Mouse (Mus musculus) gastrocnemius, postnatal 25 days (tissue): ENCODE measurements around the gene Wdr27. TPM values are rescaled to one million over a fixed set of nuclear protein-coding genes. Genes with fewer than 3 reads are reported as not detected.
A peak's percentile ranks its signal among the peaks of the same experiment; 100 is the strongest.
"Not testable (repeated sequence)": the region's sequence is repeated elsewhere in the genome, so short reads cannot be mapped to it uniquely, and the experiment has no call there.

Experiments used
- DNase-seq: peaks from one replicate; pipeline ENCODE4 v3.0.0; 2022
- long read RNA-seq, 2 experiments: library from polyadenylated mRNA; stranded (forward); transcript quantifications; one replicate each; pipeline ENCODE4 v2.0.0; 2021
- total RNA-seq, 2 experiments: library from RNA; stranded (reverse); gene quantifications; 1 replicate in 1 of 2; 2 replicates in 1 of 2; pipeline ENCODE4 v1.2.3; 2021

The Wdr27 gene
- total RNA-seq = 1 to 10 TPM in 1 of 2 experiments, under 1 TPM in 1; 0.83 to 2.1 TPM
- long read RNA-seq, experiment 1, partial matches to known transcripts = 1 of 6 reads
- long read RNA-seq, experiment 1, other reads (novel, unspliced or antisense) = 2 of 6 reads
- long read RNA-seq, experiment 2, partial matches to known transcripts = 0 of 4 reads
- long read RNA-seq, experiment 2, other reads (novel, unspliced or antisense) = 2 of 4 reads

- DNase-seq = peak; percentile 97
Observed at GRCm38 (mm10) chr17:14943009-14943728, at the start of gene Wdr27, which contains the start of gene 1600012H06Rik. Wdr27 (minus strand) TSS chr17:14943158. 1600012H06Rik (plus strand) TSS chr17:14943184.

GRCm38 (mm10) chr17:14992522-14993138, 49.7 kb upstream of the Wdr27 start:
- not testable (repeated sequence) for DNase-seq

- DNase-seq = peak; percentile 3
Observed at GRCm38 (mm10) chr17:14990116-14990702, 47.3 kb upstream of the Wdr27 start.

GRCm38 (mm10) chr17:14978362-14979038, 35.5 kb upstream of the Wdr27 start, which contains the start of the genes 9030025P20Rik and Gm3417:
9030025P20Rik (plus strand) TSS chr17:14978468.
Gm3417 (minus strand) TSS chr17:14978790.
- DNase-seq = not testable (repeated sequence)

GRCm38 (mm10) chr17:14977718-14978361, 34.9 kb upstream of the Wdr27 start:
- DNase-seq = not testable (repeated sequence)

- not testable (repeated sequence) for DNase-seq
Observed at GRCm38 (mm10) chr17:14968373-14968913, 25.5 kb upstream of the Wdr27 start.

GRCm38 (mm10) chr17:14961557-14962154, 18.7 kb upstream of the Wdr27 start:
- DNase-seq = not testable (repeated sequence)

- DNase-seq = peak; percentile 13
Observed at GRCm38 (mm10) chr17:14960951-14961556, 18.1 kb upstream of the Wdr27 start, which contains the start of gene Phf10. Phf10 (minus strand) TSS chr17:14961273.

- DNase-seq = peak; percentile 33
Observed at GRCm38 (mm10) chr17:14960520-14960919, 17.6 kb upstream of the Wdr27 start.

GRCm38 (mm10) chr17:14959979-14960378, 17.0 kb upstream of the Wdr27 start:
- no peak for DNase-seq

GRCm38 (mm10) chr17:14958686-14959327, 15.8 kb upstream of the Wdr27 start:
- DNase-seq = no peak

GRCm38 (mm10) chr17:14953452-14953851, 10.5 kb upstream of the Wdr27 start:
- DNase-seq = no peak

GRCm38 (mm10) chr17:14949161-14949827, 6.3 kb upstream of the Wdr27 start:
- peak; percentile 2 for DNase-seq

- DNase-seq = peak; percentile 2
Observed at GRCm38 (mm10) chr17:14944551-14944950, 1.6 kb upstream of the Wdr27 start.

GRCm38 (mm10) chr17:14943729-14944059, 736 bp upstream of the Wdr27 start:
- DNase-seq = no peak

GRCm38 (mm10) chr17:14942181-14942580, 777 bp downstream of the Wdr27 start:
- not testable (repeated sequence) for DNase-seq

- DNase-seq = no peak
Observed at GRCm38 (mm10) chr17:14935841-14936605, 6.9 kb downstream of the Wdr27 start.

- not testable (repeated sequence) for DNase-seq
Observed at GRCm38 (mm10) chr17:14935280-14935679, 7.7 kb downstream of the Wdr27 start.
